Mouse (Mus musculus) cerebellum, adult 18-20 months (tissue): ENCODE data around the gene St6galnac1.
"Not testable (repeated sequence)": the region's sequence is repeated elsewhere in the genome, so short reads cannot be mapped to it uniquely, and the experiment has no call there.

Experiments used
- DNase-seq, 2 experiments: peaks; one replicate each; pipeline ENCODE4 v3.0.0; 2021

St6galnac1 gene

DNA sequence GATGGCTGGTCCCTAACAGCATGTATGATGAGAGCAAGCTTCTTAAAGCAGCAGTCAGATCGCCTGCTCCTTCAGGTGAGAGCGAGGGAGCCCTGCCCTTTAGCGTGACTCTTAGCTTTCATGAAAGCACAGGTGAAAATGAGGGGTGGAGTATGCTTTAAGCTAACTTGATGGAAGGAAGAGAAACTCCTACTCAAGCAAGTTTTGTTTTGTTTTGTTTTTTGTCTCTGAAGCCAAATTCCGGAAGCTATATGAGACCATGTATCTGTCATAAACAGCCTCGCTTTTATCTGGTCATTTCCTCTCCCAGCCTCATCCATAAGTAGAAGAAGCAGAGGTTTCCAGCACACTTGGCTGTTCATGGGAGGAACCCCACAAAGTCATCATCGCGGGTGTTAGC is at the start of gene St6galnac1:
St6galnac1 (minus strand) TSS at position 101 of the 400 bp plus-strand sequence.
- no peak for DNase-seq

DNA sequence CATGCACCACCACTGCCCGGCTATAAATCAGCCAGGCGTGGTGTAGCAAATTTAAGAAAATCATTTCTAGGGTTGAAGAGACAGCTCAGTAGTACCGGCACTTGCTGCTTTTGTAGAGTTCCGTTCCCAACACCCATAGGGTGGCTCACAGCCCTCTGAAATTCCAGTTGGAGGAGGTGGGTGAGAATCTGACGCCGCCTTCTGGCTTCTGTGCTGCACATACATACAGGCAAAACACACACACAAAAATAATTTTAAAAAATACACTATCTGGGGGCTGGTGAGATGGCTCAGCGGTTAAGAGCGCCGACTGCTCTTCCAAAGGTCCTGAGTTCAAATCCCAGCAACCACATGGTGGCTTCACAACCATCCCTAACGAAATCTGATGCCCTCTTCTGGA is 48.6 kb upstream of the St6galnac1 start:
- not testable (repeated sequence) for DNase-seq

DNA sequence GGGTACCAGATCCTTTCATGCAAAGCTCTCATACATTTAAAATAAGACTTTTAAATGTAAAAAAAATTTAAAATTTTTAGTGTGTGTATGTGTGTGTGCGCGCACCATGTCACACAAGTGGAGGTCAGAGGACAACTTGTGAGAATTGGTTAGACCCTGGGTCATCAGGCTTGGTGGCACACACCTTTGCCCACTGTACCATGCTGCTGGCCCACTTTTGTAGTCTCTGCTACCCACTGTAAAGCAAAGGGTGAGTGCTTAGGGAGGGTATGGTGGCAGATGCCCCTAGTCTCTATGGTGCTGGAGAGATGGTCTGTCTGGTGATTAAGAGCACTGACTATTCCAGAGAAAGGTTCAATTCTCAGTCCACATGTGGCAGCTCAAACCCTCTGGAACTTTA is 47.9 kb upstream of the St6galnac1 start:
- no peak for DNase-seq

DNA sequence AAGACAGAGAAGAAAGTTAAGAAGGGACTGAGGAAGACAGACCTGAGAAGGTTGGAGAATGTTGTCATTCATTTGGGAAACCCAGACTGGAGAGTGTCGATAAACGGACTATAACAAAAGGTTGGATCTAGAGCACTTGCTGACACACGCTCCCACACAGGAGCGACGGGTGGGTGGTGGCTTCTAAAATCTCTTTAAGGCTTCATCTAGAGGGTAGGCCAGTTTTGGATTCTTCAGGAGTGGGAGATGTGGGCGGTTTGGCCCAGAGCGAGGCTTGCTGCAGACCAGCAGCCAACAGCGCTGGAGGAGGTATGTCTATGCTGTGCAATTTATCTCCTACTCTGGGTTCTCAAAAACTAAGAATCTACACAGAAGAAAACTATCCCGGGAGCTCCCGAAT is 47.3 kb upstream of the St6galnac1 start:
- no peak for DNase-seq

DNA sequence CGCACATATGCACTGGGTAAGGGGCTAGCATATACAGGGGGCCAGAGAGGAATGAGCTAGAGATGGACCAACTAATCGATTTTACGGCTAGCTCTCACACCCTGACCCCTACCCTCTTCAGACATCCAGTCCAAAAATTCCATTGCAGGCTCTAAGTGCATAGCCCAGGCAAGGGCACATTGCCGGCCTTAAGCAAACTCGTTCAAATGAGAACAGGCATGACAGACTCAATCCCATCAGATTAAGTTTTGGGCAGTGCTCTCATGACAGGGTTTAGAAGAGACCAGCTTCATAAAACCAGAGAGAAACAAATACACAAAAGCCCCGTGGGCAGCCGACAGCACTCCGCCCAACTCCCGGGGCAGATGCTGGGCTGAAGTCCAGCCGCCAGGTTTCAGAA is 46.9 kb upstream of the St6galnac1 start:
- no peak for DNase-seq

DNA sequence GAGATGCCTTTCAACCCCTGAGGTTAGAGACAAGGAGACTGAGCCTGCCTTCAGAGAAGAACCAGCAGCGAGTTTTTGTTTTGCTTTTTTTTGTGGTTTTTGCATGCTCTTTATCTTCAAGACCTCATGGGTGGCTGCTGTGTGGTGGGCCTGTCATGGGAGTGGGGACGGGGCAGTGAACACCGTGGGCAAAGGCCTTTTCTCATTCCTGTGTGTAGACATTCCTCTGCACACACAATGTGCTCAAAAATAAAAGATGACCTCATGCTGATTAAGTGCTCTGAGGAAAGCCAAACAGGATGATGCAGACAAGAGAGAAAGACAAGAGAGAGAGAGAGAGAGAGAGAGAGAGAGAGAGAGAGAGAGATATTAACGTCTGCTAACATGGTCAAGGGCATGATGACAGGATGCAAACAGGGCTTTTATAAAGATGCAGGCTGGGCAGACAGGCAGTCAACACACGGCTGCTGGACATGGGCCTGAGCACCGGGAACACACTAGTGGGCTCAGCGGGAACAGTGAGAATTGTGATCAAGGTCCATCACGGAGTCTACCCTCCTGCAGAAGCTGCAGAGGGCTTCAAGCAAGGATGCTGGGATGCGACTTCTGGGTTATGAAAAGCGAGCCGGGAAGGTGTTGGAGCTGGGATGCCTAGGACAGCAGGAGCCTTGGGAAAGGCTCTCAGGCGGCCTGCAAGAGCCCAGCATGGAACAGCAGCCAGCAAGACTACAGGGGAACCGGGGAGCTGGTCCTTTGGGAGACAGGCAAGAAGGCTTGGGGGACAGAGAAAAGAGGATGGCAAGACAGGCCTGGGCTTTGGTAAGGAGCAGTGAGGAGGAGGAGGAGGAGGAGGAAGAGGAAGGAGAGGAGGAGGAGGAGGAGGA is 46.0 kb upstream of the St6galnac1 start:
- DNase-seq: no peak

DNA sequence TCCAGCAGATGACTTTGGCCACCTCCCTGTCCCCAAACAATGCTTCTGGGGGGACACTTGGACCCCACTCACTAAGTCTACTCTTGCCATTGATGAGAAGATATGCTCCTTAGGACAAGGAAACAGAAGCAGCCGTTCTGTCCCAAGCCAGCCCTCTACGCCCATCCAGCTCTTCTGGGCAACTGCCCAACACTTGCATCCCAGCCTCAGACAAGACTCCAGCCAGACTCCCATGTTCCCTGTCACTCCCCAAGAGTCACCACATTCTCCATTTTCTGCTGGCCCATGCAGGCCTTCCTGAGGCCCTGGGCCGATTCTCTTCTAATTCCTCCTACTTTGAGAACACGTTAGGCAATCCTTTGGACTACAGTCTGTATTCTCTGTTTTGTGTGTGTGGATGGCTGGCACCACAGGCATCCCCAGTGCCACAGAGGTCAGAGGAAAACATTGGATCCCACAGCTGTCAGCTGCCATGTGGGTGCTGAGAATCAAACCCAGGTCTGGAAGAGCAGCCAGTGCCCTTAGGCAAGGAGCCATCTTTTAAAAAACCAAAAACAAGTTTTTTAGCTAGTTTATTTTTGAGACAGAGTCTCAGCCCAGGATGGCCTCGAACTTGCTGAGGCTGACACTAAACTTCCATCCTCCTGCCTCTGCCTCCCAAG is 44.8 kb upstream of the St6galnac1 start:
- DNase-seq: no peak

DNA sequence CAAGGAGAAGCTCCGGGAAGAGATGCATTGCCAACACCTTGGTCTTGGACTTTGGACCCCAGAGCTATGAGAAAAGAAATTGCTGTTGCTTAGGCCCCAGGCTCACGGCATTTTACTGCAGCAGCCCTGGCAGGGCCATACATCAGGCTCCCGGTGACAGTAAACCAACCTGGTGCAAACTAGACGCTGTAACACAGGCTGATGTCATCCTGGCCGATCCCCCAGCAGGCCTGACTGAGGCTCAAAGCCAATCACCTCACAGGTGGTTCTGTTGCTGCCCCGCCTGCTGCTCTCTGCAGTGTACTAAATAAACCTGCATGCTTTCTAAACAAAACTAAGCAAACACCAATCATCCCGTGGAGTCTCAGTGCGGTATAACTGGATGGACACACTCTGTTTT is 43.4 kb upstream of the St6galnac1 start:
- DNase-seq: peak; percentile 49 to 62

DNA sequence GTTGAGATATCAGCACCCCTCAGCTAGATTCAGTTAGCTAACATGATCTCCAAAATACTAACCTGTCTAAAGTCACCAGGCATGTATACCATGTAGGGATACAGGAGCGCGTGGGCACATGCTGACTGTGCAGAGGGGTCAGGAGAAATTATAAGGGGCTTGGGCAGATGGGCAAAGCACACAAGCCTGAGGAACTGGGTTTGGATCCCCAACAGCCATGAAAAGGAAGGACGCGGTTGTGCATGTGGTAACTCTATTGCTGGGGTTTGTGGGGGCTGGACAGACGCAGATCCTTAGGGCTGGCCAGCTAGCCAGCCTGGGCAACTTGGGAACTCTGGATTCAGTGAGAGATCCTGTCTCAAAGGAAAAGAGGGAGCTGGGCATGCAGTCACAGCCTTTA is 42.3 kb upstream of the St6galnac1 start:
- DNase-seq: no peak

DNA sequence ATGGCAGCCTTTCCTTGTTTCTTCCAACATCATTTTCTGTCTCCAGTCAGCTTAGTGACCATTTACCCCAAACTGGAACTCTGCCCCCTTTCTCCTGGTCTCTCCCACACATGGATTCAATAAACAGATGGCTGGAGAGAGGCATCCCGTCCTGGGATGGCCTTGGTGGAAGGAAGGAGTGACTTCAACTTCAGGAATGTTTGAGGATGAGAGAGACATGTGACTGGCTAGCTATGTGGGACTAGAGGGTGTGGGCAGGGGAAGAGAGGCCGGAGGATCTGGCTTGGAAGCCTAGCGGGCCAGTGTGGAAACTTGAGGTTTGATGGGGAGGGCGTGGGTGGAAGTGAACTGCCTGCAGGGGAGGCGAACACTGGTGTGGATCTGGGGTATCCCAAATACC is 41.5 kb upstream of the St6galnac1 start:
- DNase-seq: no peak

DNA sequence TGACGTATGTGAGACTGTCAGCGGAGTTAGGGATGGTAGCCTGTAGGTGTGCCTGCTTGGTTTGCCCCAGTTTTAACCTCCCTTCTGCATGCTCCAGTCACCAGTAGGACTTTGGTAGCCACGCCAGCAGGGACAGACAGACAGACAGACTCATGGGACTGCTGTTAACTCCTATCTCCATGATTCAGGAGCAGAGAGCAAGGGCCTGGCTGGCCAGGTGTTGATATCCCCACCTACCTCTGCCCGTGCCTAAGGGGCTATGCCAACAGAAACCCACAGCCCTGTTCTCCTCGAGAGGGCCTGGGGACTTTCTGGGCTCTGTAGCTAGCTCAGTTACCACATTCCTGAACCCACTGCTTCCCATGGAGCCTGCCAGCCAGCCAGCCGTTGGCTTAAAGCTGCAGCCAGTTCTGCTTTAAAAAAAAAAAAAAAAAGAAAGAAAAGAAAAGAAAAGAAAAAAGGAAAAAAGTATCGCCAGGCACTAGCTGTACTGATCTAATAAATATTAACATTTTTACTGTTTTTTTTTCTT is 39.6 kb upstream of the St6galnac1 start:
- no peak for DNase-seq

DNA sequence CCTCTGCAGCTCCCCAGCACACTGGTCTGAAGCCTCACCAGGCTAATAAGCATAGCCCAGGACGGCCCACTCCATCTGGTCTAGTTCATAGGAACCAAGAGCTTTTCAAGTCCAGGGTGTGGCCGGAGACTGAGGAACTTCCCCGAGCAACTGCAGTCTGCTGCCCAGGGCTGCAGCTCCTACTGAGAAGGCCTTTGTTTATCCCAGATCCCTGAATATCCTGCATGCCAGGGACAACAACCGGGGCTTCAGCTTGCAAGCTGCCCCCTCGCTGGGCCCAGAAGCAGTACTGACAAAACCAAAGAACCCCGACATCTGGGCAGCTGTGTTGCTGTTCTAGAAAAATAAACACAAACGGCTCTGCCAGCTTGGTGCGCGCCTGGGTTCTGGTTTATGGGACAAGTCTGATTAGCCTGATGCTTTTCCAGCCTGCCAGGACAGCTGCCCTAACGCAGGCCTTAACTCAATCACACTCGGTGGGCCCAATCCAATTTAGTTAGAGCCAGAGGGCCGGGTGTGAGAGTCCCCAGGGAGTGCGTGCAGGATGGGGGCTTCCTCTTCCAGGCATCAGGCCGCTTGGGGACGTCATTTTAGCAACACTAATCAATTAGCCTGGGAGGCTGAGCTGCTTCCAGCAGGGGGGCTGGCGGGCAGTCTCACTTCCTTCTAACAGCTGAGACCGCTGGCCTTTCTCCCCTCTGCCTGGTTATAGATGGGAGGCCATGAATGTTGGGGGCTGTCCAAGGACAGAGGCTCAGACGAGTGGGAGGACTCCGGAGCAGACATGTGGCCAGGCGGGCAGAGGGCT is 39.0 kb upstream of the St6galnac1 start:
- DNase-seq: no peak

DNA sequence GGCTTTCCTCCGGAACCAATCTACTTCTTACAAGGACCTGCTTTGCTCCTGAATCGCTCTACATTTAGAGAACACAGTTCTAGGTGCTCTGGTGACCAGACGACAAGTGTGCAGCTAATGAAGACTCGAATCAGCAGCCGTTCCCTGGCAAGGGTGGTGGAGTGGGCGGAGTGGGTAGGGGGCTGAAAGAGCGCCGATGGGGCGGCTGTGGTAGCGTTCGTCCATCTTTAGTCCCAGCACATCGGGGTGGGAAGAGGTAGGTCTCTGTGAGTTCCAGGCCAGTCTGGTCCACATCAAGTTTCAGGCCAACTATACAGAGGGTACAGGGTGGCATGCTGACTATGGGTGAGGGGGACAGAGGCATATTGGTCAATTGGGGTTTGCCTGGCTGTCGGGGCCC is 38.3 kb upstream of the St6galnac1 start:
- no peak for DNase-seq

DNA sequence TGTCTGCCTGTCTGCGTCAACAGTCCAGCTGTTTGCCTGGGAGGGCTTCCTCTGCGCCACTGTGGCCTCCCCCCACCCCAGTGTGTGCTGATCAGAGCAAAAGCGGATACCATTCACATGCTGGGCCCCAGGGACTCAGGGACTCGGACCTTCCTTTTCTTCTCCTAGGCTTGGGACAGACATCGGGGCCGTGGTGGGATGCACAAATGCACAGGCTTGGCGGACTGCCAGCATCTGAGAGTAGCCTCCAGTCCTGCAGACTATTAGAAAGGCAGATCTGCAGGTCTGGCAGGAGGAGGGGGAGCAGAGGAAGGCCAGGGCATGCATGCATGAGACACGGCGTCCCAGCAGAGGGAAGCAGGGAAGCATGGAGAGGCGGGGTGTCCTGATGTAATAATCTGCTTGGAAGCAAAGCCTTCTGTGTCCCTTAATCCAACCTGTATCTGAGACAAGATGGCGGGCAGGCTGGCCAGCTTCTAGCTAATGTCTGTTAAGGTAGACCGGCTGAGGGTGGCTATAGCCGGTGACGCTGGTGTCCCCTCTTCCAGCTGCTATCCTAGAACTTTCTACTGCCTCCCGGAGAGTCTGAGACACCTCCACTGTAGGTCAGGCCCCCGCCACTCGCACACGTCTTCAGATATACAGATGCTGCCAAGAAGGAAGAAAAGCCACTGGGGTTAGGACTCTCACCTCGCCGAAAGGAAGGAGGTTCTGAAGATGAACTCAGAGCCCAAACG is 37.7 kb upstream of the St6galnac1 start:
- DNase-seq: peak in 1 of 2 experiments; percentile 31

DNA sequence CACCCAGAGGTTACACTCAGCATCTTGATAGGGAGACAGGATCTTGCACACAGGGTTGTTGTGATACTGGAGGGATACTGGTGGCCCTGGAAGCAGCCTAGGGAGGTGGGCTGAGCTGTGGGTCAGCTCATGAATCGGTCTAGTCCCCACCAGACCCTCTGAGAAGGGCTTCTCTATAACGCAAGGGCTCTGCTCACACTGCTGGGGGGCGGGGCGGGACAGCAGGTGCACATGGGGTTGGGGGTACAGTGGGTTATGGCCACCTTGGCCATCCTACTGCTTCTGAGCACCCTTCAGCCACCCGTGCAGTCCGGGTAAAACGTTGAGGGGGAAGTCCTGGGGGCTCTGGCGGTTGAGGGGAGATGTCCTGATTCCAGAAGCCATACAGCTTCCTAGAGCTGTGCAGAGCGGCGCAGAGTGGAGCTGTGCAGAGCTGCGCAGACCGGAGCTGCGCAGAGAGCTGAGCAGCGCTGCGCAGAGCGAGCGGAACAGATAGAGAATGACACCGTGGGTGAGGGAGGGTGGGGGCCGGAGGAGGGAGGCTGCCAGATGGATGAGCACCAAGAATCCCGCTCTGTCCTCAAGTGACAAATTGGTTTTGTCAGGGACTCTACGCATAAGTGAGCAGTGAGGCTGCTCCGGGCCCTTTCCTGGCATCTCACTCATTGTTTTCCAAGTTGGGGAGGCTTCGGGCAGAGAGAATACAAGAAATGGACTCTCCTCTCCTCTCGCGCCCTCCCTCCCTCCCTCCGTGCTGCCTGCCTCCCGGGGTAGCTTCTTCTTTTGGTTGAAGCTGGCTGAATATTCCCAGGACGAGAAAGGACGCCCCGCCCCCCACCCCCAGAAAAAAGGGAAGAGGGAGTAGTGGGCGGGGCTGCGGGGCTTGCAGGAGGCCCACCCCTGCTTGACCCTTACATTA is 35.9 kb upstream of the St6galnac1 start:
- DNase-seq: peak; percentile 80

DNA sequence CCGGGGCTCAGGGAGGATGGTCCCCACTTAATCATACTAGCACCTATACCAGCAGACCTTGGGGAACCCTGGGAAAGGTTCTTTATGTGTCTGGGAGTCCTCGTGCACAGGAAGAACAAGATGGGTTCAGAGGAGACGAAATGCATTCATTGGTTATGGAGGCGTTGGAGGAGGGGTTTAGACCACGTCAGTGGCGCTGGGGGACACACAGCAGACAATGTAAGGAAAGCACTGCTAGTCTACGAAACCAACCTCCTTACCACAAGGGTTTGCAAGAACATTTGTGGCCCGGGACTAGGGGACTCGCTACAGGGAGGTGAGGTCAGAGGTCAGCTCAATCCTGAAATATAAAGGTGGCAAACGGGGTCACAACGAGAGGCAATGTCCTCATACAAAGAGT is 35.2 kb upstream of the St6galnac1 start:
- no peak for DNase-seq

DNA sequence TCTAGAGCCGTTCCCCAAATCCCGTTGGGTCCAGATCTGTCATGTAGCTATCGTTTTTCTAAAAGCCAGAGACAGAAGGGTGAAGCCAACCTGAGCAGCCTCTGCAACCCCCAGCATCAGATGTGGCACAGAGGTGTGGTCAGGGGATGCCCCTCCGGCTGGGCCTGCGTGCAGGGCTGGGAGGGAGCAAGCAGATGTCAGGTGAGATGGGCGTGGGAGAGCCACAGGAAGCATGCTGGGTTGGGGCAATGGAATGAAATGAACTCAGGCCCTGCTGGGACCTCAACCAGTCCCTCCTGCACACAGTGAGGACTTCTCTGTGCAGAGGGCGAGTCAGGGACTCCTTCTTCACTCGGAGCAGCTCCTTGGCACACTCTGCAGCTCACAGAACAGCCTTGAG is 34.2 kb upstream of the St6galnac1 start:
- no peak for DNase-seq

DNA sequence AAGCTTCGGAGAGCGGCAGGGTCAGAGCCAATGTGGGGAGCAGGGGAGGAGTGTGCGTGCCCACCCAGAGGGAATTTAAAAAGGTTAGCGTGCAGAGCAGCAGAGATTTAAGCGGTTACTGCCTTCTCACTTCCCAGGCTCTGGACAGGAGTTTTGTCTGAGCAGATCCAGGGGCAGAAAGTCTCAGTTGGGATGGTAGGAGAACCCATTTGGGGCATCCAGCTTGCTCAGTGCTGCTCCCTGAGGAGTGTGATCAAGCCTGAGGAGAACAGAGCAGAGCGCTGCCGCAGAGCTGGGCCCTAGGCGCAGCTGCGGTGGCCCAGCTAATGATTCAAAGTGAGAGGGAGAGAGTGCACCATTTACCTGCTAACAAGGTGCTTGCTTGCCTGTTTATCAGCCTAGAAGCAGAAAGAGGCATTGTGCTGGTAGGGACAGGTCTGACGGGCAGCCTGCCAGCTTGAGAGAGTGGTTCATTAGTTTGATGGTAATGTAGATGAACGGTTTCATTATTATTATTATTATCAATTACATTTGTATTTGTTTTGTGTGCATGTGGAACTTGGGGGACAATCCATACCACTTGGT is 33.6 kb upstream of the St6galnac1 start:
- DNase-seq: no peak

DNA sequence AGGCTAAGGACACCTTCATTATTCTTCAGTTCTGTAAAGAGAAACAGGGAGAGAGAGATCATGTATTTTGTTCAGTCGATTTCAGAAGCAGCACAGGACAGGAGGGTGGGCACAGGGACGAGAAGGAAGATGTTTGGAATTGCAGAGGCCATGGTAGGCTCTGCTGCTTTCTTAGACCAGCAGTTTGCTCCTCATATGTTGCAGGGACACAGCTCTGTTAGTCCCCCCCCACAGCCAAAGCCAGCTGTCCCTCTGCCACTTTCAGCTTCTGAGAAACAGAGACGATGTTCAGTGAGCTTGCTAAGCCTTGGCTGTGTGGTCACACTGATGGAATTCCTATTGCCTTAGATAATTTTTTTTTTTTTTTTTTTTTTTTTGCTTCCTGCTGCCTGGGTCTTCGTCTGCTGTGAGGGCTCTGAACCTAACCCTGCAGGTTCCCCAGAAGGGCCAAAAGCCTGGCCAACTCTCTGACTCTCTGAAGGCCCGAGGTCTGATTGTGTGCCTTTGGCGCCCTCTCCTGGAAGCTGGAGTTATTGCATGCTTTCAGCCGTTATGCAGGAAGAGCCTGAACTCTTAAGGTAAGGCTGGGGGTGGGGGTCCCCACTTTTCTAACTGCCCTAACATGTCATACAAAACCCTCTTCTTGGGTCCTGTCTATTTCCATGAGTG is 32.8 kb upstream of the St6galnac1 start:
- peak; percentile 89 to 91 for DNase-seq

DNA sequence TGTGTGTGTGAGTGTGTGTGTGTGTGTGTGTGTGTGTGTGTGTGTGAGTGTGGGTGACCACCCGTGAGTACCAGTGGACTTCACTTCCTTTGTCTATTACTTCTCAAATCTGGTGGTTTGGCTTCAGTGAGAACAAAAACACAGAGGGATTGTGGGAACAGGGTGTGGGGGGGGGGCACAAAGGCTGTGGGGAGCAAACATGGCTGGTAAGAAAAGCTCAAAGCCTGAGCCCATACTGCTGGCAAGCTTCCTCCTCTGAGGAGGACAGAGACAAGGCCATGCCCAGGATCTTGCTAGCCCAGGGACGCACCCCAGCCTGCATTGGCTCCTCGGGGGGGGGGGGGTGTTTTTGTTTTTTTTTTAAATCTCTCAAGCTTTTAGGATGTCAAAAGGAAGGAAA is 32.2 kb upstream of the St6galnac1 start:
- no peak for DNase-seq
